Comparison of ENCODE assay signal across 9 mouse cellular contexts in the genomic region with DNA sequence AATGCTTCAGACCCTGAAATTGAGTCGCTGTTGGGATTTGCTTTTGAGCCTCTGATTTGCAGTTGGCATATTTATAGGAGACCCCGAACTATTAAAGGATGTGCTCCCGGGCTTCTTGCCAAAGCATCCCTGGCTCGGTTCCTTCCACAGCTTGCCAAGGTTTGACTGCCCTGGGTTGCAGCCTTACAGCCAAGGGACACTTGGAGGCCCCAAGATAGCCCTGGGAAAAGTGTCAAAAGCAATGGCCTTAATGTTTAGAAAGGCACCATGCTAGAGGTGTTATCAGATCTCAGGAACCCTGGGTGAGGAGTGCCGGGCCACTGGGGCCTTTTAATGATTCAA. TPM values are rescaled to one million over a fixed set of nuclear protein-coding genes. Genes with fewer than 3 reads are reported as not detected.
DNase-seq lines count a peak whose midpoint lies in the region; ATAC-seq lines count a peak whose summit lies in the region.
"Had no signal": no experiment of that assay in that cellular context is flagged by ENCODE, and none has a peak within 500 bp of the region (broad histone marks: within the 10 kb centered on the region; RNA-seq: fewer than 3 reads in every experiment).

No protein-coding gene starts in this region.

- peak; percentile 64 to 86 for DNase-seq in adrenal gland, adult (ENCODE audit: inconsistent age in 2 of 2, low spot score in 1 of 2)
- DNase-seq in adrenal gland, postnatal 4 days (ENCODE audit: low spot score in 2 of 2) = no peak
- DNase-seq in neural tube, embryonic 10.5 days (ENCODE audit: extremely low spot score, low spot score) = no peak
- peak; percentile 57 to 72 for DNase-seq in heart, postnatal 14 days
- peak; percentile 60 for DNase-seq in lung, postnatal 14 days
- DNase-seq in embryo, embryonic 10.5 days (ENCODE audit: low spot score) = no peak

- H3K9me3 ChIP-seq in neural tube, embryonic 13.5 days = no peaks in the 10 kb centered on the region

- H3K27me3 ChIP-seq in neural tube, embryonic 13.5 days = no peaks in the 10 kb centered on the region

- H3K9ac ChIP-seq in neural tube, embryonic 13.5 days = no peak overlapping the region

- H3K4me2 ChIP-seq in neural tube, embryonic 13.5 days = no peak overlapping the region

- no peak overlapping the region for H3K4me3 ChIP-seq in neural tube, embryonic 13.5 days

- intact Hi-C loops in heart, postnatal 14 days (cut with DNase I) = no loop called here

- 60% methylated on average over 5 of the region's 5 CpGs for WGBS in neural tube, embryonic 13.5 days

- no peaks in the 10 kb centered on the region for H3K36me3 ChIP-seq in neural tube, embryonic 13.5 days

- ATAC-seq in neural tube, embryonic 13.5 days (ENCODE audit: low read depth) = peak; percentile 71; the same call in 1 of the 2 replicates
- ATAC-seq in granulocyte monocyte progenitor cell, adult 5-6 weeks (replicated peaks; ENCODE audit: poor library complexity, severe bottlenecking) = no peak

- H3K27ac ChIP-seq in neural tube, embryonic 13.5 days (replicated peaks) = no peak overlapping the region

- peaks cover 28% of the 10 kb centered on the region for H3K4me1 ChIP-seq in neural tube, embryonic 13.5 days (replicated peaks)

RNA-seq across cellular contexts. Expression of a gene that starts 32.0 kb away (rescaled TPM):
- not detected for total RNA-seq in adrenal gland, postnatal 4 days (2021)
- polyA plus RNA-seq in neural tube, embryonic 13.5 days (2015; fragmentation: Nextera tagmentation; extraction: Ambion mirVana) = not detected in 2 replicates
- not detected for total RNA-seq in heart, postnatal 14 days (2021)
- total RNA-seq in granulocyte monocyte progenitor cell, adult 5-6 weeks (2014; fragmentation: Nextera tagmentation) = not detected in 2 replicates
- not detected in 2 replicates for total RNA-seq in granulocyte monocyte progenitor cell, adult 5-6 weeks (2017)
- polyA plus RNA-seq: frontal cortex, adult 2 months had no signal

Comparison
In these comparisons a context has a peak if more than half of its experiments do, and no peak if none do; other contexts are left out.
1. DNase-seq: peak in adrenal gland, adult (2 of 2), heart, postnatal 14 days (2 of 2) and lung, postnatal 14 days (single experiment); none in adrenal gland, postnatal 4 days (0 of 2), neural tube, embryonic 10.5 days (single experiment) and embryo, embryonic 10.5 days (single experiment).